Mouse (Mus musculus): ENCODE data around the gene Olfr1086.
"Not testable (repeated sequence)": the region's sequence is repeated elsewhere in the genome, so short reads cannot be mapped to it uniquely, and the experiment has no call there.

Olfr1086 gene

DNA sequence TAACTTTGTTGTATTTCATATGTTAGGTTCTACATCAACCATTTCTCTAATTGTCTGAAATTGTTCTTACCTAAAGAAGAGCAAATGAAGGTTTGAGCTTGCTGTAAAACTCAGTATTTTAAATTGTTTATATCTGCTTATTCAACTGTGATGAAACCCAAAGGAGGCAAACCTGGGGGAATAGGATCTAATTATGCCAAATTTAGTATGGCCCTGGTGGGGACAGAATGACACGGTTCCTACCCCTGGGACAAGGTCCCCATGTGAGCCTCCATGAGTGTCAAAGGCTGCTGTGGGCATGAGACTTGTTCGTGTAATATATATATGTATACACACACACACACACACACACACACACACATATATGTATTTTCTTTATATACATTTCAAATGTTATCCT is at the start of gene Olfr1086:
Gene Olfr1086 (minus strand): TSS at position 101 of the 400 bp plus-strand sequence.
- no peak for DNase-seq (ENCODE audit: low spot score)

GRCm38 (mm10) chr2:86698295-86698694 is 18.4 kb upstream of the Olfr1086 start, which contains the start of gene Olfr1087:
Gene Olfr1087, minus strand, starts transcription at chr2:86698395.
- no peak for DNase-seq (ENCODE audit: low spot score)

DNA sequence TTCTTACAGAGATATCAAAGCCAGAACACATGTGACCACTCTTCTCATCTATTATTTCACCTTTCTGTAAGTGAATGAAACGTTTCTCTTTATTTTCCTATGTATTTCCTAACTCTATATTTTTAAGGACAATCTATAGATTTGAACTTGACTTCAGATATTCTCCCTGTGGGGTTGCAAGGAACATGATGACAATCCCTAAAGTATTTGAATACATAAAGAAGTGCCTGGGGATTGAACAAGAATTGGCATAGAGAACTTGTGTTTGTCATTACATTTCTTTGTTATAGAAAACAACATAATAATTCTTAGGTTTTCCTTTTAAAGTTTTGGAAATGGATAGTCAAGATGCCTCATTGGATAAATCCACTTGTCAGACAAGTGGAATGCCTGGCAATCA is 18.0 kb downstream of the Olfr1086 start, which contains the start of gene Olfr1085:
Gene Olfr1085 (minus strand): TSS at position 101 of the 400 bp plus-strand sequence.
- no peak for DNase-seq (ENCODE audit: low spot score)

- DNase-seq (ENCODE audit: low spot score) = not testable (repeated sequence)
Observed at GRCm38 (mm10) chr2:86639625-86640024, 40.3 kb downstream of the Olfr1086 start, which contains the start of gene Olfr1084. Gene Olfr1084, minus strand, starts transcription at chr2:86639725.

Data from T-cell, adult 2 months (primary cell).